ENCODE assay signal across 8 mouse cellular contexts in the genomic region with DNA sequence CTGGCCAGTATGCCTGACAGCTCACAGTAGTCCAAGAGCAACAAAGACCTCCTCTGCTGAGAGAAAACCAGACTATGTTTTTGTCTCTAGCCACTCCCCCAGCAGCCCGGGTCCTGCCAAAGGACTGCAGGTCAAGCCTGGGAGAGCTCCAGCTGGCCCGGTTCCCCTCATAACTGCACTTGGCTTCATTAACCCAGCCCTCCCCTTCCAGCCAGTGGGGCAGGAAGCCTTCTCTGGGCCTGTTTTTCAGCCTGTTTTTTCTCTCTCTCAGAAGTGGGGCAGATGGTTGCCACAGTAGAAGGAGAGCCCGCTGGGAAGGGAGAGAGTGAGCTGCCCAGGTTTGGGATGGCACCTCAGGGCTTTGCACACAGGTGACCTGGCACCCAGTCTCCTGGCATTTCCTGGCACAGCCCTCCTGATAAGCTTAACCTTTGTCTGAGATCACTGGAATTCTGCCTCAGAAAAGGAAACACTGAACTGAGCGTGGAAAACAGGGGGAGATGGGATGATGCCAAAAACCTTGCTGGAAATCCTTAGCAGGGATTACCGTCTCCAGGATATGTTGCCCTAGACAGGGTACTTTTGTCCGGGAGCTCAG.
A peak's percentile ranks its signal among the peaks of the same experiment; 100 is the strongest.
DNase-seq lines count a peak whose midpoint lies in the region; ATAC-seq lines count a peak whose summit lies in the region.

No protein-coding gene starts in this region.

- intact Hi-C loops in heart, postnatal 25 days (cut with DNase I) = loop anchor here (2.0 to 5.0 kb wide), 4 partner anchors 65 to 192 kb away; a partner anchor contains a TSS

- ATAC-seq in monocyte, adult 5-6 weeks (replicated peaks; ENCODE audit: insufficient number of reproducible peaks, low FRiP score, low TSS enrichment, poor library complexity, severe bottlenecking) = no peak

- peak; percentile 95 for DNase-seq in NIH3T3 (ENCODE audit: low read depth)
- peak; percentile 97 for DNase-seq in cerebellum, adult 11-12 months
- peak; percentile 63 to 71 for DNase-seq in frontal cortex, postnatal 10 days (ENCODE audit: low spot score in 2 of 2)
- DNase-seq in heart, postnatal 25 days (ENCODE audit: low spot score) = peak; percentile 89
- peak; percentile 73 to 75 for DNase-seq in layer of hippocampus, adult 8-10 months (ENCODE audit: low spot score in 2 of 2)
- DNase-seq in lung, postnatal 10 days = peak; percentile 94
- DNase-seq in skeletal muscle tissue, adult 2 months (ENCODE audit: low read depth, low spot score) = peak; percentile 61
